Mouse (Mus musculus) G1E-ER4 (cell line): ENCODE data around the gene Rgl2. TPM values are rescaled to one million over a fixed set of nuclear protein-coding genes. Genes with fewer than 3 reads are reported as not detected.

Experiments
- GATA1 ChIP-seq: IDR thresholded peaks from one replicate; pipeline ENCODE4 v1.8.0; 2012; ENCODE audit warnings: low read length, inconsistent platforms
- polyA plus RNA-seq: library from polyadenylated mRNA; stranded (reverse); fragments of >175 nt; gene quantifications from 2 replicates; pipeline ENCODE4 v1.2.3, GENCODE M21; 2012

Gene Rgl2
- polyA plus RNA-seq, 1 experiment: 127 TPM

GRCm38 (mm10) chr17:33920282-33921097 lies 8.9 kb upstream of the Rgl2 start:
- no peak for TF ChIP-seq GATA1

DNA sequence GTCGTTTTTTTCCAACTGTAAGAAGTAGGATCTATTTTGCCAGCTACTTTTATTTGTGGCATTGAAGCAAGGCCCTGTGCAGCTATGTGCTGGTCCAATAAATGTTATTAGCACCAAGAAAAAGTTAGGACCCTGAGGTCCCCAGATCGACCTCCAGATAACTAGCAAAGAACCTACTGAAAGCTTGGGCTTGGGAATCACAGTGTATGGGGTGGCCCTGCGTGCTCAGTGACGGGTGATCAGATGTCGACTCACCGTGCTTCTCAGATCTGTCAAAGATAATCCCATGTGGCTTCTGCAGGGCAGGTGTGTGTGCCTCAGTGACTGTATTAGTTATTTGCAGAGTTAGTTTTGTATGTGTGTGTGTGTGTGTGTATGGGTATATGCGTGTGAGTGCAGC lies 8.0 kb upstream of the Rgl2 start:
- no peak for TF ChIP-seq GATA1

- TF ChIP-seq GATA1: peak; percentile 26
These were observed 4.6 kb upstream of the Rgl2 start for GRCm38 (mm10) chr17:33924577-33925283.

- TF ChIP-seq GATA1: no peak
These were observed 3.8 kb upstream of the Rgl2 start for GRCm38 (mm10) chr17:33925406-33926116.

GRCm38 (mm10) chr17:33926207-33926932 lies 3.0 kb upstream of the Rgl2 start:
- no peak for TF ChIP-seq GATA1

DNA sequence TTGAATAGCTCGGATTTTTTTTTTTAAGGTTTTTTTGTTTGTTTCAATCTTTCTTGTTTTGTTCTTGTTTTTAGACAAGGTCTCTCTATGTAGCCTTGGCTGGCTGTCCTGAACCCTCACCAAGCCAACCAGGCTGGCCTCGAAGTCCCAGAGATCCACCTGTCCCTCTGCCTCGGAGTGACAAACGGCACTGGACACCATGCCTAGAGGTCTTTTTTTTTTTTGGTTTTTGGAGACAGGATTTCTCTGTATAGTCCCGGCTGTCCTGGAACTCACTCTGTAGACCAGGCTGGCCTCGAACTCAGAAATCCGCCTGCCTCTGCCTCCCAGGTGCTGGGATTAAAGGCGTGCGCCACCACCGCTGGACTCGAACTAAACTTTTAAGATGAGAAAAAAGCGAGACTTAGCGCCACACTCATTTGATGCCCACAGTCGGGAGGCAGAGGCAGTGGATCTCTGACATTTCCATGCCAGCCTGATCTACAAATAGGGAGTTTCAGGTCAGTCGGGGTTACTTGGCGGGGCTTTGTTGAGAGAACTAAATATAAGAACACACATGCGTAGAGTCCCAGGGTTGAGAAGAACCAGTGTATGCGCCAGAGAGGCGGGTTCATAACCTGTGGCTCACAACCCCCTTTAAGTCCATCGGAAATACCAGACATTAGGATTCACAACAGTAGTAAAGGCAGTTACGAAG lies 944 bp upstream of the Rgl2 start:
- TF ChIP-seq GATA1: no peak

DNA sequence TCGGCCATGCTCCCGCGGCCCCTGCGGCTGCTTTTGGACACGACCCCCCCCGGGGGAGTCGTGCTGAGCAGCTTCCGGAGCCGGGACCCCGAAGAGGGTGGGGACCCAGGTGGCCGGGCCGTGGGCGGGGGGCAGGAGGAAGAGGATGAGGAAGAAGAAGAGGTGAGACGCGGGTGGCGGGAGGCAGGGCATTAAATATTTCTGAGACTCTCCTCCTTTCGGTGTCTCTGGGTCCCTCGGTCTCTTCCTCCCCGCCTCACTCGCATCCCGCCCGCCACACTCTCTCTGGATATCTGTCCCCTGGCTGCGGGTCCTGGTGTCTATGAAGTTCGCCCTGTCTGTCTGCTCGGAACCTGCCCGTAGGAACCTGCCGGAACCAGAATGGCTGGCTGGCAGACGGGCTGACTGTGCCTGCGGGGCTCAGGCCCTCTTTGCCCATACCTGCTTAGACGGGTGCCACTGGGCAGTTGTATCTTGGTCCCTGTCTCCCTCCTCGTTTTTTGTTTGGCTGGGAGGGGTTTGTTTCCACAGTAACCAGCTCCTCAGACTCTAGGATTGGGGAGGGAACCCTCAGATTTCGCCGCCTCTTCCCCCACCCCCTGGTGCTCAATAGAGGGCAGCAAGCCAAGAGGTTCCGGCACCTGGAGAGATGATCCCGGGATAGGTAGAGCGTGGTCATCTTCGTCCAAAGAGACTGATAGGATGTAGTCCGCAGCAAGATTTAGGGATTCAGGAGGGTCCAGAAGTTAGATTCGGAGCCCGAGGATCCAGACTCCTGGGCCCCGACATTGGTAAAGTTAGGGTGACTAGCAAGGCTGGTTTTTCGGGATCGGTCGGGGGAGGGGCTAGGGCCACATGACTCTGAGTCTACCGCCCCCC lies 1.2 kb downstream of the Rgl2 start:
- no peak for TF ChIP-seq GATA1

- TF ChIP-seq GATA1: no peak
These were observed 2.0 kb downstream of the Rgl2 start for GRCm38 (mm10) chr17:33931159-33931866.

DNA sequence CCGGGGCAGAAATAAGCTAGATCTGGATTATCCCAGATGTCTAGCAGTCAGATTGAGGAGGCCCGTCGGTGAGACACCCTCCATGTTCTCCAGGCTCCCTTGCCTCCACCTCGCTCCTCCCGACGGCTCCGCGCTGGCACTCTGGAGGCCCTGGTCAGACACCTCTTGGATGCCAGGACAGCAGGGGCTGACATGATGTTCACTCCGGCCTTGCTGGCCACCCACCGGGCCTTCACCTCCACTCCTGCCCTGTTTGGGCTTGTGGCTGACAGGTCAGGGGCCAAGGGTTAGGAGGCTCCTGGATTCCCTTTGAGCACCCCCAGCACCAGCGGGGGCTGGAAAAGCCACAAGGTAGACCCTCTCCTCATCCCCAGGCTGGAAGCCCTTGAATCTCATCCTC lies 2.6 kb downstream of the Rgl2 start:
- TF ChIP-seq GATA1: no peak

DNA sequence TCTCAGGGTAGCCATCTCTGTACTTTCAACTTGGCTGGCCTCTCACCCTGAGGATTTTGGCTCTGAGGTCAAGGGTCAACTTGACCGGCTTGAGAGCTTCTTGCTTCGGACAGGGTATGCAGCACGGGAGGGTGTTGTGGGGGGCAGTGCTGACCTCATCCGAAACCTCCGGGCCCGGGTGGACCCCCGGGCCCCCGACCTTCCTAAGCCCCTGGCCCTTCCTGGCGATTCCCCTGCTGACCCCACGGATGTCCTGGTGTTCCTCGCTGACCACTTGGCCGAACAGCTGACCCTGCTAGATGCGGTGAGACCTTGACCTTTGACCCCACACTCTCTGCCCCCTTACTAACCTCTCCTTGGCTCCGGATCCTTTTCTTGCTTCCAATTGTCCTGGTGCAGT lies 3.1 kb downstream of the Rgl2 start:
- TF ChIP-seq GATA1: no peak

- TF ChIP-seq GATA1: no peak
These were observed 3.6 kb downstream of the Rgl2 start for GRCm38 (mm10) chr17:33932970-33933369.

DNA sequence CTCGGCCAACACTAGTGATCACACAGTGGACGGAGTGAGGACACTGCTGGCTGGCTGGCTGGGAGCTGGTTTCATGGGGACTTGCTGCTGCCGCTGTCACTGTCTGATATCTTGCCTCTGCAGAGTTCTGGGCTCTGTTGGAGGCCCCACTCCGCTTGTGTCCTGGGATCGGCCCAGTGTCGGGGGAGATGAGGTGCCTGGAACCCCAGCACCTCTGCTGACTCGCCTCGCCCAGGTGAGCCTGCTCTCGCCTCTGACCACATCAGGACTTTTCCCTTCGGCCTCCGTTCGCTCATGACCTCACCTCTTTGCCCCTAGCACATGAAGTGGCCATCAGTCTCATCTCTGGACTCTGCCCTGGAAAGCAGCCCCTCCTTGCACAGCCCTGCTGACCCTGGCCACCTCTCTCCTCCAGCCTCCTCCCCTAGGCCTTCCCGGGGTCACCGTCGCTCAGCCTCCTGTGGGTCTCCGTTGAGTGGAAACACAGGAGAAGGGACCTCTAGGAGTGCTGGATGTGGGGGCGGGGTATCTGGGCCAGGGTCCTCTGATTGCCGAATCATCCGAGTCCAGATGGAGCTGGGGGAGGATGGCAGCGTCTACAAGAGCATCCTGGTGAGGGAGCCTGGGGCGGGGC lies 6.2 kb downstream of the Rgl2 start:
- TF ChIP-seq GATA1: no peak

DNA sequence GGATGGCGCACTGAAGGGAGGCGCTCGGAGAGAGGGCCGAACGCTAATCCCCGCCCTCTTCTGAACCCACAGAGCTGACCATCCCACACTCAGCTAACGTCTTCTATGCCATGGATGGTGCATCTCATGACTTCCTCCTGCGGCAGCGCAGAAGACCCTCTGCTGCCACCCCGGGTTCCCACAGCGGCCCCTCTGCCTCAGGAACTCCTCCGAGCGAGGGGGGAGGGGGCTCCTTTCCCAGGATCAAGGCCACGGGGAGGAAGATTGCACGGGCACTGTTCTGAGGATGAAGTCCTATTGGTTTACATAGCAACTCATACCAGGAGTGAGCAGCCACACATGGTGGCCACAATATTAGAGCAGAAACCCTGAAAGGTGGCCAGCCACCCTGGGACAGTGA lies 7.7 kb downstream of the Rgl2 start:
- no peak for TF ChIP-seq GATA1
